Mouse (Mus musculus): ENCODE data around the gene Kif21b. TPM values are rescaled to one million over a fixed set of nuclear protein-coding genes. Genes with fewer than 3 reads are reported as not detected.

Gene Kif21b
- polyA plus RNA-seq, 1 experiment = 9.3 TPM

GRCm38 (mm10) chr1:136126895-136127294, 4.3 kb upstream of the Kif21b start:
- H3K36me3 ChIP-seq (replicated peaks; ENCODE audit: low read length) = peaks cover 36% of the 10 kb centered on the region
- H3K9me3 ChIP-seq = no peaks in the 10 kb centered on the region
- H3K27me3 ChIP-seq (replicated peaks) = peaks cover 1% of the 10 kb centered on the region
- peak overlapping the region; percentile 72 for H3K4me3 ChIP-seq (replicated peaks)
- H3K4me1 ChIP-seq = peaks cover 88% of the 10 kb centered on the region
- TF ChIP-seq FLI1 (IDR thresholded peaks at IDR 0.05; ENCODE audit: low read length) (no peak), GATA1 (IDR thresholded peaks at IDR 0.05; ENCODE audit: borderline replicate concordance, low read length) (no peak)

DNA sequence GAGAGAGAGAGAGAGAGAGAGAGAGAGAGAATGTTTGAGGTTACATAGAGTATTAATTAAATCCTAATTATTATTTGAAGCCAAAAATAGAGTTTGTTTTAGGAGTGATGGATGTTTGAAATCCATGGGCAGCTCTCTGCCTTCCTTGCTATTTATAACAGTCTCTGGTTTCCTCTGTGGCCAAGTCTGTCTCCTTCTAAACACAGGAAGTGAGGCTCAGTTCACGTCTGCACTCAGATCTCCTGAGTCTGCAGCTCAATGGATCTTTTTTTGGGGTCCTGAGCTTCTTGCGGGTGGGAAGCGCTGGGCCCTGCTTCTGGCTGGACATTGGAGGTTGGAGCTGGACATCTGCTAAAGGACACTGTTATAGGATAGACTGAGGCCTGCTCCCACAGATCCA, 3.3 kb upstream of the Kif21b start:
- Histone ChIP-seq H3K36me3 (replicated peaks; ENCODE audit: low read length) (peaks cover 36% of the 10 kb centered on the region), H3K9me3 (no peaks in the 10 kb centered on the region), H3K4me3 (replicated peaks) (peak overlapping the region; percentile 70), H3K4me1 (peaks cover 92% of the 10 kb centered on the region), H3K27me3 (replicated peaks) (peaks cover 1% of the 10 kb centered on the region)
- TF ChIP-seq GATA1 (IDR thresholded peaks at IDR 0.05; ENCODE audit: borderline replicate concordance, low read length) (no peak), FLI1 (IDR thresholded peaks at IDR 0.05; ENCODE audit: low read length) (no peak)

GRCm38 (mm10) chr1:136128416-136128815, 2.8 kb upstream of the Kif21b start:
- H3K9me3 ChIP-seq = no peaks in the 10 kb centered on the region
- H3K4me3 ChIP-seq (replicated peaks) = peak overlapping the region; percentile 70
- no peak for TF ChIP-seq GATA1 (IDR thresholded peaks at IDR 0.05; ENCODE audit: borderline replicate concordance, low read length)
- peaks cover 36% of the 10 kb centered on the region for H3K36me3 ChIP-seq (replicated peaks; ENCODE audit: low read length)
- peaks cover 1% of the 10 kb centered on the region for H3K27me3 ChIP-seq (replicated peaks)
- H3K4me1 ChIP-seq = peaks cover 95% of the 10 kb centered on the region

GRCm38 (mm10) chr1:136128944-136129589, 2.1 kb upstream of the Kif21b start:
- TF ChIP-seq FLI1 (IDR thresholded peaks at IDR 0.05; ENCODE audit: low read length) = no peak
- no peak for TF ChIP-seq GATA1 (IDR thresholded peaks at IDR 0.05; ENCODE audit: borderline replicate concordance, low read length)
- Histone ChIP-seq H3K4me1 (peaks cover 95% of the 10 kb centered on the region), H3K36me3 (replicated peaks; ENCODE audit: low read length) (peaks cover 33% of the 10 kb centered on the region)

GRCm38 (mm10) chr1:136130107-136130506, 1.1 kb upstream of the Kif21b start:
- H3K27me3 ChIP-seq (replicated peaks) = no peaks in the 10 kb centered on the region
- H3K4me1 ChIP-seq = peaks cover 95% of the 10 kb centered on the region
- no peak for TF ChIP-seq FLI1 (IDR thresholded peaks at IDR 0.05; ENCODE audit: low read length)
- TF ChIP-seq GATA1 (IDR thresholded peaks at IDR 0.05; ENCODE audit: borderline replicate concordance, low read length) = no peak
- H3K36me3 ChIP-seq (replicated peaks; ENCODE audit: low read length) = peaks cover 23% of the 10 kb centered on the region
- H3K9me3 ChIP-seq = no peaks in the 10 kb centered on the region
- H3K4me3 ChIP-seq (replicated peaks) = peak overlapping the region; percentile 99

More at GRCm38 (mm10) chr1:136128944-136129589, 2.1 kb upstream of the Kif21b start:
- peak overlapping the region; percentile 99 for H3K4me3 ChIP-seq (replicated peaks)
- H3K27me3 ChIP-seq (replicated peaks) = no peaks in the 10 kb centered on the region
- no peaks in the 10 kb centered on the region for H3K9me3 ChIP-seq

DNA sequence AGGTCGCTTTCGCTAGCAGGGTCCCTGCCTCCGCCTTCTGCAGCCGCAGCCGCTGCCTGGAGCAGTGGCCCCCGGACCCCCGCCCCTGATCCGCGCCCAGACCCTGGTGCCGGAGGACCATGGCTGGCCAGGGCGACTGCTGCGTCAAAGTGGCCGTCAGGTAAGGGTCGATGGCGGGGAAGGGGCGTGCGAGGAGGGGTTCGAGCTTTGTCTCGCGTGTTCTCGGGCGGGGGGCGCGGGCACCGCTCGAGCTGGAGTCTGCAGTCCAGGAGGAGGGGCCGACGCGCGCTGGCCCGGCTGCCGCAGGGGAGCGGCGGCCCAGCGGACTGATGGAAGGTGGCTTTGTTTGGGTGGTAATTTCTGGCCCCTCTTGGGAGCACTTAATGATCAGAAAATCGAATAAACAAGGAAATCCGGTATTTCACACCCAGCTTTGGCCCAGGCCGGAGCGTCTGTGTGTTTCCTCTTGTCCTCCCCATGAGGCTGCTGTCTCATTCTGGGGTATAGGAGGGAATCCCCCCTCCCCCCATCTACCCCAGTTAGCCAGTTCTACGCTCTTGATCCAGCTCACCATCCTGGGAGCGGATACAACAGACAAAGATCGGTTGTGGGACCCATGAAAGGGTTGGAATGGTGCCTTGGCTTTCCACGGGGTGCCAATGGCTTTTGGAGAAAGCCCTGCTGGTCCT, 558 bp downstream of the Kif21b start:
- H3K4me1 ChIP-seq = peaks cover 97% of the 10 kb centered on the region
- H3K27me3 ChIP-seq (replicated peaks) = no peaks in the 10 kb centered on the region
- TF ChIP-seq GATA1 (IDR thresholded peaks at IDR 0.05; ENCODE audit: borderline replicate concordance, low read length) (no peak), FLI1 (IDR thresholded peaks at IDR 0.05; ENCODE audit: low read length) (no peak)
- H3K36me3 ChIP-seq (replicated peaks; ENCODE audit: low read length) = peaks cover 14% of the 10 kb centered on the region
- H3K4me3 ChIP-seq (replicated peaks) = peak overlapping the region; percentile 99
- H3K9me3 ChIP-seq = no peaks in the 10 kb centered on the region

DNA sequence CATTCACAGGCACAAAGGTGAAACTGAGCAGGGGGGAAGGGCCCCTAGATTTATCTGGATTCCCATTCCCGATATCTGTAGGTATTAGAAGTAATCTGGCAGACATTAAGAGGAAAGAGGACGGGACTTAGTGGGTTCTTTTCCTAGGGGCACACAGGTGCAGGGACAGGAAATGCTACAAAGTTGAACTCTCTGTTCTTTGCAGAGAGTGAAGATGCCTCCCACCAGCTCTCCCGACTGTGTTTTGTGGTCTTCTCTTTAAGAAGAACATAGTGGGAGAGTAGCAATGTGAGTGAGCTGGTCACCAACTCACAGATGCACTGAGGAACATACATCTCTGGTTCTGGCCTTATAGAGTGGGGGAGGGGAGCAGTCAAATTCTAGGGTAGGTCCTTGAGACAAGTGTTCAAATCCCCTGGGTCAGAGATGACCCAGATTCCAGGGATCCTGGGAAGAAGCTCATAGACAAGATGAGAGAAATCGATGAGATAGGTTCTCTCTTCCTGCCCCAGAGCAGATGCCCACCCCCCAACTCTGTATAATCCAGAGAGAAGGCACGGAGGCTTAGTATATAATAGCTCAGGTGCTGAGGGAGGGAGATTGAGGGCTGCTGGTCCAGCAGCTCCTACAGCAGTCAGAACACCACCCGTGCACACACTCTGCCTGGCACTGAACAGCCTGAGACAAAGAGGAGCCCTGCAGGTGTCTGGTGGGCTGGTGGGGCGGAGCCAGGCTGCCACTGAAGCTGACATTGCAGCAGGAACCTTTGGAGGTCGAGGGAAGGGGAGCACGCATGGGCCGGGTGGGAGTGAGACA, 1.4 kb downstream of the Kif21b start:
- Histone ChIP-seq H3K27me3 (replicated peaks) (no peaks in the 10 kb centered on the region), H3K9me3 (no peaks in the 10 kb centered on the region), H3K4me1 (peaks cover 97% of the 10 kb centered on the region), H3K4me3 (replicated peaks) (peak overlapping the region; percentile 99), H3K36me3 (replicated peaks; ENCODE audit: low read length) (peaks cover 10% of the 10 kb centered on the region)
- TF ChIP-seq FLI1 (IDR thresholded peaks at IDR 0.05; ENCODE audit: low read length) (no peak), GATA1 (IDR thresholded peaks at IDR 0.05; ENCODE audit: borderline replicate concordance, low read length) (no peak)

DNA sequence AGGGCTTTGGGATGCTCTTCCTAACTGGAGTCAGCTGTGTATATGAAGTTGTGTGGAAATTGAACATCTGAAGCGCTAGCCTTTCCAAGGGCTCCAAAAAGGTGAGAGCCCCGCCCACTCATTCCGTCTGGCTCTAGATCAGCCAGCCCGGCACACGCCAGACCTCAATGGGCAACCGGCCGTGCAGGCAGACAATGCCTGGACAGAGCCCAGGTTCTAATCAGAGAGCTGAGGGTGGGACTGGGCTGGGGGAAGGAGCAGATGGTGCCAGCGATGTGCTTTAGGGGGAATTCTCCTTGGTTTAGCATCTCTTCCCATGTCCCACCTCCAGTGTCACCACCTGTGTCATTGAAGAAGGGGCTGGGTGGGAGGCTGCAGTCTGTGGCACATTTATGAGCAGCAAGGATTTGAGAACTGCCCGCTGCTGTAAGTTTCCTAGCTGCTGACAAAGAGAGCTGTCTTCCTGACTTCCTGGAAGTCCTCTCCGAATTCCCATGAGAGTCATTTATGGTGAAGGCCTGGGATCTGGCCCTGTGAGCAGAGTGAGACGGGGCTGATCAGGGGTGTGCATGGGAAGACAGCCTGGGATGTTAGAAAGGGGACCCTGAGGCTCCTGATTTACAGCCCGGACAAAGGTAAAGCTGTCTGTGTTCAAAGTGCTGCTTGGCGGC, 2.5 kb downstream of the Kif21b start:
- H3K9me3 ChIP-seq = no peaks in the 10 kb centered on the region
- peaks cover 10% of the 10 kb centered on the region for H3K36me3 ChIP-seq (replicated peaks; ENCODE audit: low read length)
- TF ChIP-seq GATA1 (IDR thresholded peaks at IDR 0.05; ENCODE audit: borderline replicate concordance, low read length) (no peak), FLI1 (IDR thresholded peaks at IDR 0.05; ENCODE audit: low read length) (no peak)
- H3K27me3 ChIP-seq (replicated peaks) = no peaks in the 10 kb centered on the region
- H3K4me1 ChIP-seq = peaks cover 97% of the 10 kb centered on the region
- peak overlapping the region; percentile 99 for H3K4me3 ChIP-seq (replicated peaks)

DNA sequence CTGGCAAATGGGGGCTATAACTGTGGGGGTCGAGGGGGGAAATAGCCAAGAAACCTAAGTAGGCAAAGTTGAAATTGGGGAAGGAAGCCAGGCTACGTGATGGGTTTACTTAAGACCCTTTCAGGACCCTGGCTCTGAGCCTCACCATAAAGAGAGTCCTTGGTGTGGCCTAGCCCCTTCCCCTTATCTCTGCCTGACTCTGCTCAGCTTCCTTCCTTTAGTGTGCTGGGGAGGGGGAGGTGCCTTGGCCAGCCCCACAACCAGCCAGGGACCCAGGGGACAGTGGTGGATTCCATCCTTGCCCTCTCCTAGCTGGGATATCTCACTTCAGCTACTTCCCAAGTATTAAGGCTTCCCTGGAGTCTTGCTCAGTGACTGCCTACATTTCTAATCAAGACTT, 3.4 kb downstream of the Kif21b start:
- peaks cover 7% of the 10 kb centered on the region for H3K36me3 ChIP-seq (replicated peaks; ENCODE audit: low read length)
- H3K4me3 ChIP-seq (replicated peaks) = peak overlapping the region; percentile 99
- TF ChIP-seq GATA1 (IDR thresholded peaks at IDR 0.05; ENCODE audit: borderline replicate concordance, low read length) (no peak), FLI1 (IDR thresholded peaks at IDR 0.05; ENCODE audit: low read length) (no peak)
- H3K4me1 ChIP-seq = peaks cover 97% of the 10 kb centered on the region
- H3K27me3 ChIP-seq (replicated peaks) = no peaks in the 10 kb centered on the region
- no peaks in the 10 kb centered on the region for H3K9me3 ChIP-seq
